Mouse (Mus musculus) hindlimb bud, embryonic 11.5 days (tissue): Measurements from ENCODE around the gene Lrrd1.
"Not testable (repeated sequence)": the region's sequence is repeated elsewhere in the genome, so short reads cannot be mapped to it uniquely, and the experiment has no call there.

Experiments used
- DNase-seq: peaks from one replicate; pipeline ENCODE4 v3.0.0-alpha.2; 2012; ENCODE audit warnings: low read depth, low spot score; ENCODE audit errors: extremely low spot score

Lrrd1 gene

DNA sequence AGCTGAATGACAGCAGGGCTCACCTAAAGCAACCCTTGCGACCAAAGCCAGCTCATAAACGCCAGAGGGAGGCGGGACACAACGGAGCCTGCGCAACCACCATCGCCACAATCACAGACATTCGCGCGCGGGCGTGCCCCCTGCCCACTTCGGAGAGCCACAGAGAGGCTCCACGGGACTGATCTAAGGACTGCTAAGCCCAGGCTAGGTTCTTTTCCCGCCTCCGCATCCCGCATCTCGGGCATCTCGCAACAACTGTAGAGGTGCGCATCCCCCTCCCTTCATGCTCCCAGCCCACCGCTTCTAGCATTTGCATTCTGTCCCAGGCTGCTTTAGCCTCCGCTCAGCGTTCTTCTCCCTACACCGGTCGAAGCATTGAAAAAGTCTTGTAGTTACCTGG is at the start of gene Lrrd1:
Gene Lrrd1 (plus strand): TSS at position 148 of the 400 bp plus-strand sequence.
- no peak for DNase-seq

DNA sequence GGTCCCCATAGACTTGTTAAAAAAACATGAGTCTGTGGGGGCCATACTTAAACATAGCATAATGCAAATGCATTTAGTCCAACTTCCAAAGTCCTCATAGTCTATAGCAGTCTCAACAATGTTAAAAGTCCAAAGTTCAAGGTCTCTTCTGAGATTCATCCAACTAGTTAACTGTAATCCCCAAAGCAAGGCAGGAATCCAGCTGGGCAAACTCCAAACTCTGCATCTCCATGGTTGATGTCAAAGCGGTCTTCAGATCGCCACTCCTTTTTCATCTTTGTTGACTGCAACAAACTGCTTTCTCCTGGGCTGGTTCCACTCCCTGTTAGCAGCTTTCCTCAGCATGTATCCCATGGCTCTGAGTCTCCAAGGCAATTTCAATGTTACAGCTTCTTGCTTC is 47.9 kb upstream of the Lrrd1 start:
- DNase-seq = not testable (repeated sequence)

DNA sequence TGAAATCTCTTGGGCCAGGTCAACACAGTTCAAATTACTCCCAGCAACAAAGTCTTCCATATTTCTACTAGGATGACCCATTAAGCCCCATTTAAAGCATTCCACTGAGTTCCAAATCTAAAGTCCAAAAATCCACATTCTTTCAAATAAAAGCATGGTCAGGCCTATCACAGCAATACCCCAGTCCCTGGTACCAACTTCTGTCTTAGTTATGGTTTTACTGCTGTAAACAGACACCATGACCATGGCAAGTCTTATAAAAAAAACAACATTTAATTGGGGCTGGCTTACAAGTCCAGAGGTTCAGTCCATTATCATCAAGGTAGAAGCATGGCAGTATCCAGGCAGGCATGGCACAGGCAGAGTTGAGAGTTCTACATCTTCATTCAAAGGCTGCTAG is 46.3 kb upstream of the Lrrd1 start:
- not testable (repeated sequence) for DNase-seq

DNA sequence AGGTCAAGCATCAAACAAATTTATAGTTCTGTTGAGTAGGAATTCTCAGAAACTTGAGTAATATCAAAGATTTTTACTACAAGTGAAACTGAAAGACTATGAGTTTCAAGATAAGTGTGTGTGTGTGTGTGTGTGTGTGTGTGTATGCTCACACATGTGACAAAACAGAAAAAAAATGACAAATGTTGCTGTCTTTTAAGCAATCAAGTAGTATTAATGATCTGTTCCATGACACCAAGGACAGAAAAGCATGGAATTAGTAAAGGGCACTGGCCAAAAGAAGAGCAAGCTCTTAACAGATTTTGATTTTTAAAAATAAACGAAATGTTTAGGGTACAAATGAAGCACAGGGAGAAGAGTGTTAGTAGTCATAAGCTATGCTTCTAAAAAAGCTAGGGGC is 44.9 kb upstream of the Lrrd1 start:
- DNase-seq = no peak

DNA sequence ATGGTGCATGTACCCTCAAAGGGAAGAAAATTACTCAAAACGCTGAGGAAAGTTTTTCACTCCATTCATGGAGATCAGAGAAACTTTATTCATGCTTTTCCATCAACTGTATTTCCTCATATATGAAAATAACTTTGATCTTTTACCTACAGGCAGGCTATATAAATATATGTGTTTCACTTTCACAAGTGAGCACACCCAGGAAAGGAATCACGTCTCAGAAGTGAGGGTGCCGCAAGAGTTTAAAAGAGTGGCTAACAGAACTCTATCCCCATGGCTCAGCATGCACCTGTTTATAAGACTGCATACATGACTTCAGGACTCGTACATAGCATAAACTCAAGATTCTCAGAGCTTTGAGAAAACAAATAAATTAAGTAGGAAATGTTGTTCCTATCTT is 44.1 kb upstream of the Lrrd1 start:
- no peak for DNase-seq

DNA sequence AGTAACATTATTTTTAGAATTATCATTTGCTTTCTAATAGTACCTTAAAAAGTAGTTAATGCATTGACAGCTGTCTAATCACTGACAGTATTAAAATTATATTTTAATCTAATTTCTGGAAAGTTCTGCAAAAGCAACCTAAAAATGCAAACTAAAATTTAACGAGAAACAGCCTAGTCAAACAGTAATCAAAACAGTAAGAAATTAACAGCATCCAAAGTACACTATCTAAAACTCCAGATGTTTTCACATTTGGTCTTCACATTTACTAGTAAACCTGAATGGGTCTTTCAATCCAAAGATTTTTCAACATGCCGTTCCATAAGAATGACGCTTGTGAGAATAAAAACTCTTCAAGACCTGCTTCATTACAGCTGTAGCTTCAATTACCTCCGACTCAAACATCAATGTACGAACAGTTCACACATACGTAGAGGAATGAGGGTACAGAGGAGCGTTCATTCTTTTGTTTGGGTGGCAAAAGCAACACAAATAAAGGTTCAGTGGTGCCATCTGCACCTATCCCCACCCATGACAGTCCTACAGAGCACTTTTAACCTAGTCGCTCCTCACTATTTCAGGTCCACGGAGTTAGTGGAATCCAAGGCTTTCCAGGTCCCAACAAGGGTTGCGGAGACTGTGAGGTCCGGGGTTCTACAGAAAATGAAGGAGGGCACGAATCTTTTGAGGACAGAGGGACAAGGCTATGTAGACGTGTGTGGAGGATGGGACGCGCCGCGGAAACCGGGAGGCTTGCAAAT is 43.1 kb upstream of the Lrrd1 start:
- DNase-seq = no peak

DNA sequence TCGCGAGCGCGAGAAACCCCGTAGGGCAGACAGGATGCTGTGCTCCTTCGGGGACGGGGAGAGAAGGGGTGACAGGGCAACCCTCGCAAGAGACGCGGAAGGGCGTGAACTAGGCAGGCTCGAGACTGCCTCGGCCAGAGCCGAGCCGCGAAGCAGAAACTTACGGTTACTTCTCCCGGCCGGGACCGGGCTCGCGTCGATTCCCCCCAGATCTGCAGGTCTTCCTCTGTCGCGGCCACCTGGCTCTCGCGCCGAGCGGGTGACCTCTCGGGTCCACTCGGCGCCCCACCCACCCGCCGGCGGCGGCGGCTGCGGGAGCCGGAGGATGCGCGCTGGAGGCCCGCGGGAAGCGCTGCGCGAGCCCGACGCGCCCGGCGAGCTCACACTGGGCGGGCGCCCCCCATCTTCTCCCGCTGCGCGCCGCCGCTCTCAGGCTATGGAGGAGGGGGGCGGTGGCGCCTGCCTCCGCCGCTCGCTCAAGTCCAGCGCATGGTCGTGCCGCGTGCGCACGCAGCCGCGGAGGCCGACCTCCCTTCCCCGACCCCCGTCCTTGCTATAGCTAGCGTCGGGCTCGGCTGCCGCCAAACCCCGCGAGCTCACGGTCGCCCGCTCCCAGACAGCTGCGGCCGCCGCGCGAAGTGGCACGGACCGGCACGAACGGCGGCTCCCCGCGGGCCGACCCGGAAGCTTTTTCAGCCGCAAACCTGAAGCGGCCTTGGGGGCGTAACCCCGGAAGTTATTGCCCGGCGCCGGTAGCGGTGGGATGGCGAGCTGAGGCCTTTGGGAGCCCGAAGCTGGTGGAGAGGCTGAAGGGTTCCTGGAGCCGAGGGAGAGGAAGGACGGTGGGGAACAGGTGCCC is 42.3 kb upstream of the Lrrd1 start, which contains the start of the genes Ankib1 and Krit1:
Gene Ankib1 (minus strand): TSS at position 493 of the 859 bp plus-strand sequence.
Gene Krit1 (plus strand): TSS at position 752 of the 859 bp plus-strand sequence.
- DNase-seq = no peak

DNA sequence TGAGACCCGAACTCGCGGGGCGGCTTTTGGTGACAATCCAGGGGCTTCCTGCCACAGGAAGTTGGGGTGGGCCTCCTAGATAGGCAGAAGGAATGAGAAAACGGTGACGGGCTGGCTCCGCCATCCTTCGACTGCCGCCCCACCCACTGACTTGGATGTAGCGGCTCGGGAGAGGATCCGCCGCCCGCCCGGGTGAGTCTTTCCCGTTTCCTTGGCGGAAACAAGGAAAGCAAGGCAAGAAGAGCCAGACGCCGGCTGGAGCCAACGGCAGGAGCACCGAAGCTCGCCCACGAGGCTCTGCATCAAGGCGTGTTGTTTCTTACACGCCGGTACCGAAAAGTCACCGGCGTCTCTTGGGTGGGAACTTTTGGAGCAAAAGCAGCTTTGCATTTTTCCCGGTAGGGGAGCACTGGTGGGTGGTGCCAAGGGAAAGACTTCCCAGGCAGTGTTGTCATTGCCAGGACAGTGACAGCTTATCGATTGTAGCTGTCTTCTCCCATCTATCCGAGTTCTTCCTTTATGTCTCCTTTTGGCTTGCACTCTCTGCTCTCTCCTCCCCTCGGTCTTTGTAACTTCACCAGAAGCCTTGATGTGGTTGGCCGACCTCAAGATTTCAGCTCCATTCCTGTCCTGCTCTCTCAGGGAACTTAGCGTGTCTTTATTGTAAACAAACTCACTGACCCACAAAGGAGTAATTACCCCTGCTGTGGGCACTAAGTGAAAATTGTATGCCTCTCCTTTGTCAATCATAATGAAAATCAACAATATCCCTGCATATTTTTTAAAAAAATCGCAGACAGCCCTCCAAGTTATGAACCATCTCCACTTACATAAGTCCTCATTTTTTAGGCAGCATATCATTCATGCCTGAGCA is 41.4 kb upstream of the Lrrd1 start:
- DNase-seq = no peak

DNA sequence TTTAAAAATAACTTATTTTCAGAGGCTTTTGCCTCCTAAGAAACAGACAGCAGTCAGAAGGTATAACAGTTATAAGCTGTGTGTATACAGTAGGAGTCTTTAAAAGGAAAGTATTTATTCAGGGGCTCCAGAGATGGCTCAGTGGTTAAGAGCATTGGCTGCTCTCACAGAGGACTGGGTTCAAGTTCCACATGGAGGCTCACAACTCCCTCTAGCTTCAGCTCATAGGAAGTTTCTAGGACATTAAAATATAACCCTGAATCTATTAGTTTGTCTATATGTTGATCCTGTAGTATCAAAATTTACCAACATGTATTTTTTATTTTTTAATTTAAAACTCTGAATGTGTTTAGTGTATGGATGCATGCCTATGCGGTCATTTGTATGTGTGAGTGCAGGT is 36.5 kb upstream of the Lrrd1 start:
- no peak for DNase-seq

DNA sequence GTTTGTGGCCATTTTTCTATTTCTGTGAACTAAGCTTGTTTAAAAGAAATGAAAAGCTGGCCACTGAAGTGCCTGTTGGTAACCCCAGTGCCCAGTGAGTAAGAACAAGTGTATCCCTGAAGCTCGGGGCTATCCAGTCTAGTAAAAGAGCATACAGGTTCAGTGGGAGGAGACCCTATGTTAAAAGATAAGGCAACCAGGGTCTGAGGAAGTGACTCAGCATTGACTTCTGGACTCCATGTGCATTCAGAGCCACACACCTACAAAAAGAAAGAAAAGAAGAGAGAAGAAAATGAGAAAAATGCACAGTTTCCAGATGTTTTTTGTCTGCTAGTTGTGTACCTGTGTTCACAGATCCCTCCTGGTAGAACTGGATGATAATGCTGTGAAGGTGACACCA is 10.9 kb upstream of the Lrrd1 start:
- DNase-seq = no peak

DNA sequence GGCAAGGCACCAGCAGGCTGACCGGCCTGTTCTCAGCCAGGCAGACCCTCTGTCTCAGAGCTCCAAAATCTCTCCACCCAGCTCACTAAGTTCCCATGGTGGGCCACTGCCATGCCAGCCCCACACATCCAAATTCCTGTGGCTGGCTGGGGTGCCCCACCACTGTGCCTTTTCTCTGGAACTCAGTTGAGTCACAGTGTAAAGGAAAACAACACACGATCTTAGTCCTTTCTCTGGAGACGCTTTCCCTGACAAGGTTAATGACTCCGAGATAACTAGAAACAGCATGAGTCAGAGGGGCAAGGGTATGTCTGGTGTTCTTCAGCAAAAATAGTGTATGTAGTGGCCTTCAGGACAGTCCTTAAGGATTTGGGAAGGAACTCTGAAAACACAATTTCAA is 25.2 kb downstream of the Lrrd1 start:
- DNase-seq = no peak

DNA sequence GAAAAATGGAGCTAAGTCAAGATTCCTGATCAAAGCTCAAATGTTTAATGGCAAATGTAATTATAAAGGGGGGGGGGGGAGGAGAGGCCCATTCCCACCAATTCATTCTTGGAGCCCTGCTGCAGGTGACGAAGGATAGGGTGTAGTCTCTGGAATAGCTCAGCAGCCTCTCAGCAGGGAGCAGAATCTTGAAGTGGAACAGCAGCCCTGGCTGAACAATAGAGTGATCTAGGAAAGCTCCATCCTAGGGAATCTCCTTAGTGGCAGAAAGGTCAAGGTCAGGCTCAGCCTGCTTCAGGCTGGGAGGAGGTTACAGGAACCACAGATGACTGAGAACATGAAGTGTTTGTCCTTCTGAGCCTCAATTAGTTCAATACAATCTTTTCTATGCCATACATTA is 27.4 kb downstream of the Lrrd1 start:
- no peak for DNase-seq

DNA sequence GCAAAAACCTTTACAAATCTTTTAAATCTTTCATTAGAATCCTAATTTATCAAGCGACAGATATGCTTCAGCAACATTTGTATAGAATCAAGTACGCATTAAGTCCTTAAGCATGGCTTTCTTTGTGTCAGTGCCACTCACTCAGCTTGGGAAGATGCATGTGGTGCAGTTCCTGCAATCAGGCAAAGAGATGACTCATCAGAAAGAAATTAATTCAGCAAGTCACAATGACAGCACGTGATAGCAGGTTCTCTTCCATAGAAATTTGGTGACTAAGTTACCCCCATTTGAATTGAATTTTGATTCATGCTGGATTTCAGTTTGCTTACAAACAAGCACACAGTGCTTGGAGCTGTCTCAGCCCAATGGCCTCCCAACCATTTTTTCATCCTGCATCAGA is 28.5 kb downstream of the Lrrd1 start:
- DNase-seq = no peak

DNA sequence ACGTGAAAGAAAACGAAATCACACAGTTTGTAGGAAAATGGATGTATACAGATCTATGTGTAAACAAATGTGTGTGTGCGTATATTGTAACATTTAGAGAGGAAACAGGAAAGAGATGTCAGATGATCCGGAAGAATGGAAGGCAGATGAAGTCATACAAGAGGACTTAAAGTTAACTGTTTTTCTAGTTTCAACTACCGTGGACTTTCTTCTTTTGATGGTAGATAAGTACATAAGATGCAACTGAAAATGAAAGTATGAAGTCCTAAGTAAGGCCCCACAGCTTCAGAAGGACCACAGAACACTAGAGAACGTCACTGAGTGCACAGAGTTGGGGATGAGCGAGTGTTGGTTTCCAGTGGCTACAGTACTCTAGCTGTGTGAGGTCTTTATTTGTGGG is 41.9 kb downstream of the Lrrd1 start:
- not testable (repeated sequence) for DNase-seq

DNA sequence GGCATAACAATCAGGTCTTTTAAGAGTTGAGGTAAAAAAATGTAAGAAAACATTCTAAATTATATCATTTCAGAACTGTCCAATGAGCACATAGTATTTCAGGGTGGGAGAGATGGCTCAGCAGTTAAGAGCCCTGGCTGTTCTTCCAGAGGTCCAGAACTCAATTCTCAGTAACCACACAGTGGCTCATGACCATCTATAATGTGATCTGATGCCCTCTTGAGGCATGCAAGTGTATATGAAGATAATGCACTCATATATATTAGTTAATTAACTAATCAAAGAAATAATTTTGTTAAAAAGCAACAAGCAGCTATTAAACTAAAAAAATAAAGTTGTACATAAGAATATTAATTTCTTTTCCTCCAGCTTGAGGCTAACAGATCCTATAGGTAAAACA is 44.2 kb downstream of the Lrrd1 start:
- no peak for DNase-seq

DNA sequence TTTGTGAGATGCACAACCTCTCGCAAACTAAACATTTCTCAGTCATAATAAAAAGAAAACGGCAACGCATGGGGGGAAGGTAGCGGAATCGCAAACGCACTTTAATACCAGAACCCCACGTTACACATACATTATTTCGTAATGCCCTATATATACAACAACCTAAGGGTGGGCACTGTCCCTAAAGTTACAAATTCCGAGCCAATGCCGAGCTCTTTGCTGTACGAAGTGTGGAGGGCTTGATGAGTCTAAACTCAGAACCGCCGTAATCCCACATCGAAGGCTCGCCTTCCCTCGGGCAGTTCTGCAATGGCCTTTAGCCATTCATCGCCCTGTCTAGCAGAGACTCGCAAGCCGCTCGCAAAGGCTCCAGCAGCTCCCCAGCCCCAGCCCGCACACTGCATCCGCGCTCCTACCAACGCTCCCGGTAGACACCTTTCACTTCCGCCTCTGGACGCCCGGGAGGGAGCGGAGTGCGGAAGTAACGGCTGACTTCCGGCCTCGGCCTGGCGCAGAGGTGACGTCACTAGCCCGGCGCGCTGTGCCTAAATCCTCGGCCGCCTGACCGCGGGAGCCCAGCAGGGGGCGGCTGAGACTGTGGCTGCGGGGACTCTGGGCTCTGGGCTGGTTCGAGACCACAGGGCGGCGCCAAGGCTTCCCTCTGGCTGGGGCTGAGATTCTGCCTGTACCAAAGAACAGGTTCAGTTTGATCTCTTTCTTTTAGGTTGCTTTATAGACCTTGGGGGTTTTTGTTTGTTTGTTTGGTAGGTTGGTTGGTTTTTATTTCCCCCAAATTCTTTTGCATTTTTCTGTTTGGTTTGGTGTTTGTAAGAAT is 48.7 kb downstream of the Lrrd1 start, which contains the start of gene Mterf1a:
Gene Mterf1a (minus strand): TSS at position 475 of the 835 bp plus-strand sequence.
- not testable (repeated sequence) for DNase-seq

DNA sequence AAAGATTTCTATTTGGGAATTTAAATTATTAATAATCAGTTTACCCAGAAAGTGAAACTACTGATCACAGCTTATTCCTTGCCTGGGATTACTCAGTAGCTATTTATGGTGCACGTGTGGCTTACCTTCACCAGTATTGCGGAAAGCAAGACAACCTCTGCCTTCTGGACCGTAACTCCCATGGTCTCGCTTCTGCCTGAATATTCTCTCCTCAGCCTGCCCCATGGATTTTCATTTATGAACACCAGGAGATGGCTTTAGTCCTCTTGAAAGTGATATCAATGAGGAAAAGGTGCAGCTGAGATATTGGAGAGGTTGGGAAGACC is 49.3 kb downstream of the Lrrd1 start:
- DNase-seq = not testable (repeated sequence)

DNA sequence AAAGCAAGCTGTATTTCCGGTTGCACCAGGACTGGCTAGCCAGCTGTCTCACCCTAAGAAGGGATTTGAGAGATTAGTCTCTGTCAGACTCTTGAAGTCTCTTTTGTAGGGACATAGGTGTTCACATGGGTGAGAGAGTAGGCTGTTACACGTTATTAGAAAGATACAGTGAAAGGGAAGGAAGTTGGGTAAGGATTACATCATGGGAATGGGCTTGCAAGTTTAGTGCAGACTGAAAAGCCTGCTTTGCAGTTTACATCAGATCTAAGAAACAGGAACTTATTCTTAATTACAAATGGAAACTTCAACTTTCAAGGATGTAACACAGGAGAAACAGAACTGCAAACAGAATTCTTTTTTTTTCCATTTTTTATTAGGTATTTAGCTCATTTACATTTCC is 60.5 kb downstream of the Lrrd1 start:
- DNase-seq = no peak
